Mouse (Mus musculus): Measurements from ENCODE around the gene Myo18a. TPM values are rescaled to one million over a fixed set of nuclear protein-coding genes. Genes with fewer than 3 reads are reported as not detected.
A peak's percentile ranks its signal among the peaks of the same experiment; 100 is the strongest.

Myo18a gene
- polyA plus RNA-seq, 1 experiment from 2014 or later, result 12.3 TPM

GRCm38 (mm10) chr11:77901366-77901765 is 138.3 kb downstream of the Myo18a start:
- ATAC-seq (replicated peaks; ENCODE audit: insufficient number of reproducible peaks, low FRiP score, low TSS enrichment, low read depth) (no peak), DNase-seq (ENCODE audit: low spot score) (no peak)
- no peaks in the 10 kb centered on the region for H3K9me3 ChIP-seq (replicated peaks; ENCODE audit: control insufficient read depth, low read length)
- no peak overlapping the region for H3K27ac ChIP-seq (replicated peaks; ENCODE audit: low read depth, low read length)
- peaks cover 5% of the 10 kb centered on the region; the same call in 1 of the 2 replicates for H3K4me1 ChIP-seq (ENCODE audit: control insufficient read depth, insufficient read depth, low read length)
- H3K4me2 ChIP-seq (ENCODE audit: low read depth, low read length), result no peak overlapping the region
- H3K27me3 ChIP-seq (ENCODE audit: control insufficient read depth, insufficient read depth, low read length), result peaks cover 7% of the 10 kb centered on the region
- H3K36me3 ChIP-seq (replicated peaks; ENCODE audit: control insufficient read depth, insufficient read depth, low read depth, low read length), result no peaks in the 10 kb centered on the region
- 55% methylated on average over 5 of the region's 5 CpGs for WGBS
- H3K4me3 ChIP-seq (ENCODE audit: low read depth, low read length), result no peak overlapping the region
- no peak overlapping the region for H3K9ac ChIP-seq (replicated peaks; ENCODE audit: low read length)

GRCm38 (mm10) chr11:77901775-77902355 is 138.8 kb downstream of the Myo18a start:
- WGBS, result 52% methylated on average over 8 of the region's 8 CpGs
- H3K4me3 ChIP-seq (ENCODE audit: low read depth, low read length), result no peak overlapping the region
- no peaks in the 10 kb centered on the region for H3K36me3 ChIP-seq (replicated peaks; ENCODE audit: control insufficient read depth, insufficient read depth, low read depth, low read length)
- ATAC-seq (replicated peaks; ENCODE audit: insufficient number of reproducible peaks, low FRiP score, low TSS enrichment, low read depth), result no peak
- H3K4me2 ChIP-seq (ENCODE audit: low read depth, low read length), result no peak overlapping the region
- H3K9ac ChIP-seq (replicated peaks; ENCODE audit: low read length), result no peak overlapping the region
- H3K27ac ChIP-seq (replicated peaks; ENCODE audit: low read depth, low read length), result no peak overlapping the region
- peaks cover 6% of the 10 kb centered on the region; the same call in 1 of the 2 replicates for H3K4me1 ChIP-seq (ENCODE audit: control insufficient read depth, insufficient read depth, low read length)
- H3K27me3 ChIP-seq (ENCODE audit: control insufficient read depth, insufficient read depth, low read length), result peaks cover 7% of the 10 kb centered on the region
- no peak for DNase-seq (ENCODE audit: low spot score)
- no peaks in the 10 kb centered on the region for H3K9me3 ChIP-seq (replicated peaks; ENCODE audit: control insufficient read depth, low read length)

DNA sequence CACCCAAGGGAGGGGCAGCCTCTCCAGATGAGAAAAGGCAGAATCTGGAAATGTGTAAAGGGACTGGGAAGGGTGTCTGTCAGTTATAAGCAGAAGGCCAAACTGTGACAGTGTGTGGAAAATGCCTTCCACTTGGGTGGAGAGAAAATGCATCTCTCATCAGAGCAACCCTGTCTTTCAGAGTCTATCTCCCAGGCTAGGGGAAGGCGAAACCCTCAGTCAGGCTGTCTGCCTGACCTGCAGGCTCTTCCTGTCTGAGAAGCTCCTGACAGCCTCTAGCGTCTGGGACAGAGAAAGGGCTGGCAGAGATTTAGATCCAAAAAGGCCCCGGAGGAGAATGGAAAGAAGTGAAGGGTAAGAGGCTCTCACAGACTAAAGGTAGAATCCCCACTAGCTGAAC is 140.7 kb downstream of the Myo18a start:
- Histone ChIP-seq H3K36me3 (replicated peaks; ENCODE audit: control insufficient read depth, insufficient read depth, low read depth, low read length) (no peaks in the 10 kb centered on the region), H3K9me3 (replicated peaks; ENCODE audit: control insufficient read depth, low read length) (no peaks in the 10 kb centered on the region), H3K4me2 (ENCODE audit: low read depth, low read length) (no peak overlapping the region), H3K27ac (replicated peaks; ENCODE audit: low read depth, low read length) (no peak overlapping the region), H3K4me3 (ENCODE audit: low read depth, low read length) (no peak overlapping the region), H3K27me3 (ENCODE audit: control insufficient read depth, insufficient read depth, low read length) (no peaks in the 10 kb centered on the region), H3K4me1 (ENCODE audit: control insufficient read depth, insufficient read depth, low read length) (peaks cover 3% of the 10 kb centered on the region; the same call in 1 of the 2 replicates), H3K9ac (replicated peaks; ENCODE audit: low read length) (no peak overlapping the region)
- ATAC-seq (replicated peaks; ENCODE audit: insufficient number of reproducible peaks, low FRiP score, low TSS enrichment, low read depth) (no peak), DNase-seq (ENCODE audit: low spot score) (no peak)
- 18% methylated on average over 3 of the region's 3 CpGs for WGBS

DNA sequence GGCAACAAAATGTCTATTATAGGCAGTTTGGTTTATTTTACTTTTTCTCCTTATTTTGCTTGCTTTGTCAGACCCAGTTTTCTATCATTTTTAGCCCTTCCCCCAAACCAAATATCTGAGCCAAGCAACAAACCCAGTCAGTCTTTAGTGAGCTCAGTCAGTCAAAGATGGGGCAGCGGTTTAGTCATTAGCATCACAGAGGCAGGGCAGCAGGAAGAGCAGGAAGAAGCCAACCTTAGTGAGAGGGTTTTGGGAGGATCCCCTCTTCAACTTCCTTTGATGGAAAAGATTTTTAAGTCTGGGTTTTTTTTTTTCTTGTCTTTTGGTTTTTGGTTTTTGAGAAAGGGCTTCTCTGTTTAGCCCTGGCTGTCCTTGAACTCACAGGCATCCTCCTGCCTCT is 141.7 kb downstream of the Myo18a start:
- no peak overlapping the region for H3K4me3 ChIP-seq (ENCODE audit: low read depth, low read length)
- ATAC-seq (replicated peaks; ENCODE audit: insufficient number of reproducible peaks, low FRiP score, low TSS enrichment, low read depth), result no peak
- H3K27me3 ChIP-seq (ENCODE audit: control insufficient read depth, insufficient read depth, low read length), result no peaks in the 10 kb centered on the region
- peaks cover 3% of the 10 kb centered on the region; the same call in 1 of the 2 replicates for H3K4me1 ChIP-seq (ENCODE audit: control insufficient read depth, insufficient read depth, low read length)
- WGBS, result 59% methylated on average over 1 of the region's 1 CpGs
- H3K9me3 ChIP-seq (replicated peaks; ENCODE audit: control insufficient read depth, low read length), result no peaks in the 10 kb centered on the region
- H3K9ac ChIP-seq (replicated peaks; ENCODE audit: low read length), result no peak overlapping the region
- H3K36me3 ChIP-seq (replicated peaks; ENCODE audit: control insufficient read depth, insufficient read depth, low read depth, low read length), result no peaks in the 10 kb centered on the region
- H3K27ac ChIP-seq (replicated peaks; ENCODE audit: low read depth, low read length), result no peak overlapping the region
- no peak overlapping the region for H3K4me2 ChIP-seq (ENCODE audit: low read depth, low read length)
- no peak for DNase-seq (ENCODE audit: low spot score)

GRCm38 (mm10) chr11:77906097-77906687 is 143.1 kb downstream of the Myo18a start:
- no peak for DNase-seq (ENCODE audit: low spot score)
- ATAC-seq (replicated peaks; ENCODE audit: insufficient number of reproducible peaks, low FRiP score, low TSS enrichment, low read depth), result no peak

DNA sequence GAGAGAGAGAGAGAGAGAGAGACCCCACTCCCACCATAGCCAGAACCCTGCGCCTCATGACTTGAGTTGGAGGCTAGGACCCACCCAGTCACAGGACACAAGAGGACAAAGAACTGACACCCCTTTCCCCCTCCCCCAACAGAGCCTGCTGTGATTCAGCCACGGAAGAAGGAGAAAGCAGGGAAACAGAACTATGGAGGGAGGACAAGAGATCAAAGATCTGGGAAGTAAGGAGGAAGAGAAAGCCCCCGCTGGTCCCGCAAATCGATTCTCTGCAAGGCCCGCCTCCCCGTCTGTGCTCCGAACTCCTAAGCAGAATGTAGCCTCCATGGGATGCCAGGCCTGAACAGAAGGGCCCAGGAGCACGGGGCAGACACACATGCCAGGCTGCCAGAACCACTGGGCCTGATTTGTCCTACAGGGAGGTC is 143.7 kb downstream of the Myo18a start:
- no peaks in the 10 kb centered on the region for H3K27me3 ChIP-seq (ENCODE audit: control insufficient read depth, insufficient read depth, low read length)
- peak overlapping the region; percentile 10; the same call in 1 of the 2 replicates for H3K9ac ChIP-seq (replicated peaks; ENCODE audit: low read length)
- H3K36me3 ChIP-seq (replicated peaks; ENCODE audit: control insufficient read depth, insufficient read depth, low read depth, low read length), result no peaks in the 10 kb centered on the region
- no peak overlapping the region for H3K4me3 ChIP-seq (ENCODE audit: low read depth, low read length)
- WGBS, result 9% methylated on average over 9 of the region's 9 CpGs
- ATAC-seq (replicated peaks; ENCODE audit: insufficient number of reproducible peaks, low FRiP score, low TSS enrichment, low read depth) (no peak), DNase-seq (ENCODE audit: low spot score) (no peak)
- H3K27ac ChIP-seq (replicated peaks; ENCODE audit: low read depth, low read length), result no peak overlapping the region
- H3K4me2 ChIP-seq (ENCODE audit: low read depth, low read length), result no peak overlapping the region
- H3K9me3 ChIP-seq (replicated peaks; ENCODE audit: control insufficient read depth, low read length), result no peaks in the 10 kb centered on the region
- peaks cover 3% of the 10 kb centered on the region; the same call in 1 of the 2 replicates for H3K4me1 ChIP-seq (ENCODE audit: control insufficient read depth, insufficient read depth, low read length)

More at GRCm38 (mm10) chr11:77906097-77906687, 143.1 kb downstream of the Myo18a start:
- no peak overlapping the region for H3K27ac ChIP-seq (replicated peaks; ENCODE audit: low read depth, low read length)
- 39% methylated on average over 19 of the region's 19 CpGs for WGBS
- no peaks in the 10 kb centered on the region for H3K9me3 ChIP-seq (replicated peaks; ENCODE audit: control insufficient read depth, low read length)
- no peak overlapping the region for H3K4me3 ChIP-seq (ENCODE audit: low read depth, low read length)
- H3K36me3 ChIP-seq (replicated peaks; ENCODE audit: control insufficient read depth, insufficient read depth, low read depth, low read length), result no peaks in the 10 kb centered on the region
- no peak overlapping the region for H3K9ac ChIP-seq (replicated peaks; ENCODE audit: low read length)
- H3K4me1 ChIP-seq (ENCODE audit: control insufficient read depth, insufficient read depth, low read length), result peaks cover 3% of the 10 kb centered on the region; the same call in 1 of the 2 replicates
- H3K4me2 ChIP-seq (ENCODE audit: low read depth, low read length), result no peak overlapping the region
- H3K27me3 ChIP-seq (ENCODE audit: control insufficient read depth, insufficient read depth, low read length), result no peaks in the 10 kb centered on the region

DNA sequence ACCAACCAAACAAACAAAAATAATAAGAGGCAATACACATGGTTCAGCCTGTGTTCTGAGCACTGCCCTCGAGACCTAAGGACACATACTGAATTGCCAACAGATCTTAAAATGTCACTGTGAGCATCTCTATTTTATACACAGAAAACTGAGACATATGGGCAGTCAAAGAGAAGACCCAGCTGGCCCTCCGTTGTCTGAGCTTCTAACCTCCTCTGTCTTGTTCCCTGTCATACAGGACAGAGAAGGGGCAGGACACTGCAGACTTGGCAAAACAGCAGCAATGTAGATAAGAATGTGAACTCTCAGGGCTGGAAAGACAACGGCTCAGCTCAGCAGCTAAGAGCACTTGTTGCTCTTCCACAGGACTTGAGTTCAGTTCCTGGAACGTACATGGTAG is 145.4 kb downstream of the Myo18a start:
- no peak for DNase-seq (ENCODE audit: low spot score)
- Histone ChIP-seq H3K4me2 (ENCODE audit: low read depth, low read length) (no peak overlapping the region), H3K4me3 (ENCODE audit: low read depth, low read length) (no peak overlapping the region), H3K9me3 (replicated peaks; ENCODE audit: control insufficient read depth, low read length) (no peaks in the 10 kb centered on the region), H3K27ac (replicated peaks; ENCODE audit: low read depth, low read length) (no peak overlapping the region), H3K36me3 (replicated peaks; ENCODE audit: control insufficient read depth, insufficient read depth, low read depth, low read length) (no peaks in the 10 kb centered on the region), H3K4me1 (ENCODE audit: control insufficient read depth, insufficient read depth, low read length) (peaks cover 3% of the 10 kb centered on the region; the same call in 1 of the 2 replicates), H3K9ac (replicated peaks; ENCODE audit: low read length) (no peak overlapping the region), H3K27me3 (ENCODE audit: control insufficient read depth, insufficient read depth, low read length) (no peaks in the 10 kb centered on the region)
- WGBS, result 82% methylated on average over 4 of the region's 4 CpGs
- ATAC-seq (replicated peaks; ENCODE audit: insufficient number of reproducible peaks, low FRiP score, low TSS enrichment, low read depth), result no peak

GRCm38 (mm10) chr11:77909376-77909775 is 146.3 kb downstream of the Myo18a start:
- Histone ChIP-seq H3K4me3 (ENCODE audit: low read depth, low read length) (no peak overlapping the region), H3K27me3 (ENCODE audit: control insufficient read depth, insufficient read depth, low read length) (peaks cover 2% of the 10 kb centered on the region), H3K27ac (replicated peaks; ENCODE audit: low read depth, low read length) (no peak overlapping the region), H3K4me2 (ENCODE audit: low read depth, low read length) (no peak overlapping the region), H3K36me3 (replicated peaks; ENCODE audit: control insufficient read depth, insufficient read depth, low read depth, low read length) (no peaks in the 10 kb centered on the region), H3K9me3 (replicated peaks; ENCODE audit: control insufficient read depth, low read length) (no peaks in the 10 kb centered on the region), H3K9ac (replicated peaks; ENCODE audit: low read length) (no peak overlapping the region), H3K4me1 (ENCODE audit: control insufficient read depth, insufficient read depth, low read length) (peaks cover 3% of the 10 kb centered on the region; the same call in 1 of the 2 replicates)
- 35% methylated on average over 5 of the region's 5 CpGs for WGBS
- DNase-seq (ENCODE audit: low spot score) (no peak), ATAC-seq (replicated peaks; ENCODE audit: insufficient number of reproducible peaks, low FRiP score, low TSS enrichment, low read depth) (no peak)

Data from embryonic facial prominence, embryonic 11.5 days (tissue).